Mouse (Mus musculus): ENCODE results near the gene Hoxc12.

DNA sequence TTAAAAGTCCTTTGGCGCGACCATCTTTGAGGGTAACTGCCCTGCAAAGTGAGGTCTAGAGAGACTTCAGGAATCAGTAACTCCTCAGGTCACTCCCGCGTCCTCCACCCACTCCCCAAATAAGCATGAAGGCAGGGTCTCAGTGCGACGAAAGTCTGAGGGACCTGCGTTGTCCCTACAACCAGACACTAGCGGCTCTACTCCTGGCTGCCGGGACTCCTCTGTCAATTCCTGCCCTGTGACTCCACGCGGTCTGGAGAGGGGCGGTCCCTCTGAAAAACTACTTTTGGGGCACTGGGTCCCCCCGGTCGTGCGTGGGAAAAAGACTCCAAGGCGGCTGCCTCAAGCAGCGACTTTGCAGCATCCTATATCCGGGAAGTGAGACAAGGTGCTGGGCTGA lies 26.5 kb upstream of the Hoxc12 start:
- TF ChIP-seq POLR2A (IDR thresholded peaks at IDR 0.05; ENCODE audit: control insufficient read depth, low read depth, low read length) (no peak), CTCF (IDR thresholded peaks at IDR 0.05; ENCODE audit: control insufficient read depth, insufficient read depth, insufficient replicate concordance, low read depth, low read length) (no peak)

All from testis, adult 2 months (tissue).